Mouse (Mus musculus): Measurements from ENCODE around the gene Mrpl45. TPM values are rescaled to one million over a fixed set of nuclear protein-coding genes. Genes with fewer than 3 reads are reported as not detected.

The Mrpl45 gene
- total and polyA plus RNA-seq, 3 experiments = 106 to 153 (median 124) TPM

DNA sequence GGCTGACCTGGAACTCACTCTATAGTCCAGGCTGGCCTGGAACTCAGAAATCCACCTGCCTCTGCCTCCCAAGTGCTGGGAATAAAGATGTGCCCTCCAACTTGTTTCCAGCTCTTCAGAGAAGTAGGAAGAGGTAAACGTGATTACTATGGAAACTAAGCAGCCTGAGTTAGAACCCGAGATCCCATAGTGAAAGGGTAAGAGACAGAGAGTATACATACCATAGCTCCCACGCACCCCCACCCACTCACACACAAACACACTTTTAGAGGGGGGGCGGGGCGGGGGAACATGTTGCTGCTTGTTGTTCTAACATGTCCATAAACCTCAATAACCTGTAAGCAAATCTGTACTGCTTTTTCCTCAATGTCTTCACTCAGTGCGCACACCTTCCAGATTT lies 37.1 kb upstream of the Mrpl45 start:
- in situ Hi-C loops (cut with MboI; ENCODE audit: low pct_ligation_motif_present, low pct_unique_long_range_greater_than_20kb, low sequenced_read_pairs) (loop anchor here (5.0 kb wide), 1 partner anchor 34 kb away; no protein-coding TSS in a partner anchor), dilution Hi-C loops (cut with MboI; ENCODE audit: extremely low pct_ligation_motif_present, extremely low pct_unique_long_range_greater_than_20kb, low sequenced_read_pairs) (no loop called here)
- H3K9me3 ChIP-seq (replicated peaks; ENCODE audit: low read length) = no peaks in the 10 kb centered on the region
- H3K27me3 ChIP-seq (replicated peaks) = no peaks in the 10 kb centered on the region
- H3K36me3 ChIP-seq (replicated peaks in 1 of 2; ENCODE audit: control insufficient read depth in 1 of 2, insufficient read depth in 1 of 2, low read length in 1 of 2) = no peaks in the 10 kb centered on the region
- peak overlapping the region; percentile 99 for H3K9ac ChIP-seq (ENCODE audit: insufficient read depth, low read depth)
- H3K79me2 ChIP-seq (replicated peaks; ENCODE audit: control insufficient read depth, extremely low read depth, insufficient read depth, poor library complexity, severe bottlenecking) = peaks cover 68% of the 10 kb centered on the region
- TF ChIP-seq MAFK (IDR thresholded peaks at IDR 0.05; ENCODE audit: insufficient replicate concordance, low read length) (no peak), ZKSCAN1 (IDR thresholded peaks at IDR 0.05; ENCODE audit: borderline replicate concordance, low read depth, low read length) (no peak), IRF4 (IDR thresholded peaks at IDR 0.05; ENCODE audit: low read depth, low read length) (no peak), CHD2 (IDR thresholded peaks at IDR 0.05; ENCODE audit: low read length) (no peak)
- H3K27ac ChIP-seq (ENCODE audit: insufficient read depth, low read depth) = no peak overlapping the region
- DNase-seq (ENCODE audit: extremely low read depth) = no peak
- peak overlapping the region; percentile 100 for H3K4me2 ChIP-seq (ENCODE audit: insufficient read depth, low read depth, poor library complexity, severe bottlenecking)
- H3K4me3 ChIP-seq (replicated peaks in 1 of 3; ENCODE audit: low read depth in 2 of 3, low read length in 2 of 3, poor library complexity in 1 of 3) = peak overlapping the region; percentile 82 to 99 (median 91)
- peaks cover 8 to 53% of the 10 kb centered on the region in 2 experiments for H3K4me1 ChIP-seq (ENCODE audit: control insufficient read depth in 1 of 2, insufficient read depth in 2 of 2)

DNA sequence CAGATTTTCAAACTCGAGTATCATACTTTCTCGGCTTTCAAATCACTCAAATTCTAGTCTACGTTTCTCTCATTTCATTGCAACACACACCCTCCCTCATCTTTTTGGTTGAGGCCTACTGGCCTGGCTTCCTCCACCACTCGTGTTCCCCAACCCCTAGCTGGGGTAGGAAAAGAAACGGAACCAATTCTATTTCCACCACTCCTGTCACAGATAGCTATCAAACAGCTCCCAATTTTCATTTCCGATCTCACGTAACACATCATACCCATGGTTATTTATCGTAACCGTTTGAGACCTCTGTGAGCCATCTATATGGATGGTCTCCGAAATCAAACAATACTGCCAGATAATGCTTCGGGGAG lies 36.5 kb upstream of the Mrpl45 start:
- peak overlapping the region; percentile 99 for H3K9ac ChIP-seq (ENCODE audit: insufficient read depth, low read depth)
- H3K36me3 ChIP-seq (replicated peaks in 1 of 2; ENCODE audit: control insufficient read depth in 1 of 2, insufficient read depth in 1 of 2, low read length in 1 of 2) = no peaks in the 10 kb centered on the region
- peak overlapping the region; percentile 82 to 99 (median 91) for H3K4me3 ChIP-seq (replicated peaks in 1 of 3; ENCODE audit: low read depth in 2 of 3, low read length in 2 of 3, poor library complexity in 1 of 3)
- no peak for TF ChIP-seq ZKSCAN1 (IDR thresholded peaks at IDR 0.05; ENCODE audit: borderline replicate concordance, low read depth, low read length)
- peak; percentile 52; the same call in 1 of the 2 replicates for TF ChIP-seq MXI1 (IDR thresholded peaks at IDR 0.05; ENCODE audit: low read depth, low read length)
- TF ChIP-seq NELFE (IDR thresholded peaks at IDR 0.05; ENCODE audit: low read depth, low read length) = no peak
- dilution Hi-C loops (cut with MboI; ENCODE audit: extremely low pct_ligation_motif_present, extremely low pct_unique_long_range_greater_than_20kb, low sequenced_read_pairs) (no loop called here), in situ Hi-C loops (cut with MboI; ENCODE audit: low pct_ligation_motif_present, low pct_unique_long_range_greater_than_20kb, low sequenced_read_pairs) (loop anchor here (5.0 kb wide), 1 partner anchor 33 kb away; no protein-coding TSS in a partner anchor)
- peak overlapping the region; percentile 100 for H3K4me2 ChIP-seq (ENCODE audit: insufficient read depth, low read depth, poor library complexity, severe bottlenecking)
- H3K27me3 ChIP-seq (replicated peaks) = no peaks in the 10 kb centered on the region
- peaks cover 62% of the 10 kb centered on the region for H3K79me2 ChIP-seq (replicated peaks; ENCODE audit: control insufficient read depth, extremely low read depth, insufficient read depth, poor library complexity, severe bottlenecking)
- peaks cover 8 to 51% of the 10 kb centered on the region in 2 experiments for H3K4me1 ChIP-seq (ENCODE audit: control insufficient read depth in 1 of 2, insufficient read depth in 2 of 2)
- no peaks in the 10 kb centered on the region for H3K9me3 ChIP-seq (replicated peaks; ENCODE audit: low read length)
- no peak overlapping the region for H3K27ac ChIP-seq (ENCODE audit: insufficient read depth, low read depth)
- no peak for DNase-seq (ENCODE audit: extremely low read depth)

DNA sequence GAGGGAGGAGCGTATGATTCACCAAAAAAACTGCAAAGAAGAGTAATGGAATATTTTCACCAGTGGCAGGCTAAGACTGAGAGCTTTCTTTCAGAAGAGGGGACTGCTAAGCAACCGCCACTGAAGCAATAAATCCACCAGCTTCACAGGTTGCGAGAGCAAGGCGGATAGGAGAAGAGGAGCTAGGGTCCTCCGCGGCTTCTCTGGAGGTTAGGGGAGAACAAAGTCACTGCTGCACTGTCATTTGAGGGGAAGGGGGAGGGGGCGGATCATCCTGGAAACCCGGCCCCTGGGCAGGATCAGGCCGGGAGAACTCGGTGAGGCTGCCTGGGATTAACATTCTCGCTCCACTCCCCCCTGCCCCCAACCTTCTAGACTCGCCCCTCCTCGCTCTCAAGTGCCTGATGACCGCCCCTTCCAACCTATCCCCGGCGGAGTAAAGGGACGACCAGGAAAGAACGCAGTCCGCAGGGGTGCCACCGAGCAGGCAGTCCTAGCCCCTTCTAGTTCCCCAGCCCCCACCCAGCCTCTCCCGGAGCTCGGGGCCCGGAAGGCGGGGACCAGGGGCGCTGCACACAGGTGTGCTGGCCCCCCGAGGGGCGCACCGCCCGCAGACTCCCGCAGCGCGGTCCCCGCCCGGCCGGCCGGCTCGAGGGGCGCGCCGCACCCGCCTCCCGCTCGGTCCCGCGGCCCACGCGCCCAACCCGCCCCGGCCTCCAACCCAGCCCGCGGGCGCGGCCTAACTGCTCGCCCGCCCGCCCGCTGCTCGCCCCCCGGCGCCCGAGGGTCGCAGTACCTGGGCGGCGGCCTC lies 35.9 kb upstream of the Mrpl45 start:
- H3K9ac ChIP-seq (ENCODE audit: insufficient read depth, low read depth) = peak overlapping the region; percentile 99
- H3K27ac ChIP-seq (ENCODE audit: insufficient read depth, low read depth) = peak overlapping the region; percentile 71
- H3K36me3 ChIP-seq (replicated peaks in 1 of 2; ENCODE audit: control insufficient read depth in 1 of 2, insufficient read depth in 1 of 2, low read length in 1 of 2) = no peaks in the 10 kb centered on the region
- TF ChIP-seq KAT2A (IDR thresholded peaks at IDR 0.05; ENCODE audit: insufficient replicate concordance, low read length) = 0 out of 2 replicates have a peak, but pooled peaks have one; percentile 30
- no peak for TF ChIP-seq PAX5 (IDR thresholded peaks at IDR 0.05; ENCODE audit: low read length)
- TF ChIP-seq EP300 (IDR thresholded peaks at IDR 0.05; ENCODE audit: low read length) = peak; percentile 30; the same call in 1 of the 2 replicates
- no peak for TF ChIP-seq POLR2AphosphoS2 (IDR thresholded peaks at IDR 0.05; ENCODE audit: low read depth, low read length)
- TF ChIP-seq MXI1 (IDR thresholded peaks at IDR 0.05; ENCODE audit: low read depth, low read length) = peak; percentile 2; the same call in 1 of the 2 replicates
- TF ChIP-seq TBP (conservative IDR thresholded peaks at IDR 0.05; ENCODE audit: low read depth, low read length) = 0 out of 2 replicates have a peak, but pooled peaks have one; percentile 21
- TF ChIP-seq SIN3A (IDR thresholded peaks at IDR 0.05; ENCODE audit: low read length) = peak; percentile 57
- no peak for TF ChIP-seq IRF4 (IDR thresholded peaks at IDR 0.05; ENCODE audit: low read depth, low read length)
- TF ChIP-seq JUN (IDR thresholded peaks at IDR 0.05; ENCODE audit: insufficient read depth, low read depth, low read length) = no peak
- TF ChIP-seq MYC (IDR thresholded peaks at IDR 0.05; ENCODE audit: low read depth, low read length) = no peak
- 0 out of 2 replicates have a peak, but pooled peaks have one; percentile 32 for TF ChIP-seq POLR2A (IDR thresholded peaks at IDR 0.05; ENCODE audit: low read depth, low read length)
- no peak for TF ChIP-seq USF1 (IDR thresholded peaks at IDR 0.05; ENCODE audit: low read depth, low read length)
- TF ChIP-seq ZMIZ1 (IDR thresholded peaks at IDR 0.05; ENCODE audit: low read depth, low read length) = no peak
- TF ChIP-seq CHD1 (IDR thresholded peaks at IDR 0.05; ENCODE audit: low read depth, low read length) = peak; percentile 18; the same call in 1 of the 2 replicates
- TF ChIP-seq TCF12 (IDR thresholded peaks at IDR 0.05; ENCODE audit: low read depth, low read length) = 0 out of 2 replicates have a peak, but pooled peaks have one; percentile 32
- TF ChIP-seq NELFE (IDR thresholded peaks at IDR 0.05; ENCODE audit: low read depth, low read length) = no peak; the same call in 1 of the 2 replicates
- TF ChIP-seq ZNF384 (IDR thresholded peaks at IDR 0.05; ENCODE audit: low read depth, low read length) = peak; percentile 57
- no peak for TF ChIP-seq ZC3H11A (IDR thresholded peaks at IDR 0.05; ENCODE audit: low read depth, low read length)
- 0 out of 2 replicates have a peak, but pooled peaks have one; percentile 19 for TF ChIP-seq BHLHE40 (IDR thresholded peaks at IDR 0.05; ENCODE audit: low read depth, low read length)
- no peaks in the 10 kb centered on the region for H3K9me3 ChIP-seq (replicated peaks; ENCODE audit: low read length)
- in situ Hi-C loops (cut with MboI; ENCODE audit: low pct_ligation_motif_present, low pct_unique_long_range_greater_than_20kb, low sequenced_read_pairs) (loop anchor here (5.0 kb wide), 1 partner anchor 33 kb away; no protein-coding TSS in a partner anchor), dilution Hi-C loops (cut with MboI; ENCODE audit: extremely low pct_ligation_motif_present, extremely low pct_unique_long_range_greater_than_20kb, low sequenced_read_pairs) (no loop called here)
- H3K4me3 ChIP-seq (replicated peaks in 1 of 3; ENCODE audit: low read depth in 2 of 3, low read length in 2 of 3, poor library complexity in 1 of 3) = peak overlapping the region; percentile 82 to 99 (median 91)
- H3K4me2 ChIP-seq (ENCODE audit: insufficient read depth, low read depth, poor library complexity, severe bottlenecking) = peak overlapping the region; percentile 100
- peak; percentile 43 for DNase-seq (ENCODE audit: extremely low read depth)
- no peaks in the 10 kb centered on the region for H3K27me3 ChIP-seq (replicated peaks)
- peaks cover 57% of the 10 kb centered on the region for H3K79me2 ChIP-seq (replicated peaks; ENCODE audit: control insufficient read depth, extremely low read depth, insufficient read depth, poor library complexity, severe bottlenecking)
- H3K4me1 ChIP-seq (ENCODE audit: control insufficient read depth in 1 of 2, insufficient read depth in 2 of 2) = peaks cover 8 to 51% of the 10 kb centered on the region in 2 experiments
